Mouse (Mus musculus) cerebellum, adult 8-10 months (tissue): Measurements from ENCODE around the gene Masp2.

Source experiments
- DNase-seq: peaks from one replicate; pipeline ENCODE4 v3.0.0; 2022

Masp2 gene

GRCm38 (mm10) chr4:148601871-148602270 lies 483 bp upstream of the Masp2 start:
- no peak for DNase-seq

- DNase-seq = no peak
Observed at GRCm38 (mm10) chr4:148603376-148604139, 1.2 kb downstream of the Masp2 start.

GRCm38 (mm10) chr4:148604141-148604540 lies 1.8 kb downstream of the Masp2 start:
- no peak for DNase-seq

GRCm38 (mm10) chr4:148604541-148605165 lies 2.3 kb downstream of the Masp2 start:
- DNase-seq = peak; percentile 43

GRCm38 (mm10) chr4:148607758-148608157 lies 5.4 kb downstream of the Masp2 start:
- peak; percentile 66 for DNase-seq

GRCm38 (mm10) chr4:148609805-148610204 lies 7.5 kb downstream of the Masp2 start:
- DNase-seq = no peak

GRCm38 (mm10) chr4:148610631-148611364 lies 8.4 kb downstream of the Masp2 start:
- DNase-seq = no peak

- DNase-seq = no peak
Observed at GRCm38 (mm10) chr4:148612557-148612956, 10.2 kb downstream of the Masp2 start.

- no peak for DNase-seq
Observed at GRCm38 (mm10) chr4:148613738-148614137, 11.4 kb downstream of the Masp2 start.

GRCm38 (mm10) chr4:148619805-148620204 lies 17.5 kb downstream of the Masp2 start:
- DNase-seq = no peak

GRCm38 (mm10) chr4:148620718-148621117 lies 18.4 kb downstream of the Masp2 start:
- DNase-seq = no peak

GRCm38 (mm10) chr4:148622485-148622884 lies 20.1 kb downstream of the Masp2 start:
- DNase-seq = no peak

GRCm38 (mm10) chr4:148623609-148624008 lies 21.3 kb downstream of the Masp2 start:
- no peak for DNase-seq

- no peak for DNase-seq
Observed at GRCm38 (mm10) chr4:148625010-148625409, 22.7 kb downstream of the Masp2 start.

- DNase-seq = no peak
Observed at GRCm38 (mm10) chr4:148625756-148626622, 23.6 kb downstream of the Masp2 start.

- DNase-seq = peak; percentile 96
Observed at GRCm38 (mm10) chr4:148626623-148627185, 24.4 kb downstream of the Masp2 start, which contains the start of gene Tardbp. Tardbp (minus strand) TSS chr4:148627019.

- no peak for DNase-seq
Observed at GRCm38 (mm10) chr4:148627246-148627645, 24.9 kb downstream of the Masp2 start.

- DNase-seq = no peak
Observed at GRCm38 (mm10) chr4:148632013-148632692, 29.8 kb downstream of the Masp2 start.

- no peak for DNase-seq
Observed at GRCm38 (mm10) chr4:148633395-148634061, 31.2 kb downstream of the Masp2 start.

GRCm38 (mm10) chr4:148635309-148635708 lies 33.0 kb downstream of the Masp2 start:
- no peak for DNase-seq

GRCm38 (mm10) chr4:148638302-148638701 lies 35.9 kb downstream of the Masp2 start:
- DNase-seq = no peak
